Mouse (Mus musculus): ENCODE results near the gene Mms19.

Gene Mms19

DNA sequence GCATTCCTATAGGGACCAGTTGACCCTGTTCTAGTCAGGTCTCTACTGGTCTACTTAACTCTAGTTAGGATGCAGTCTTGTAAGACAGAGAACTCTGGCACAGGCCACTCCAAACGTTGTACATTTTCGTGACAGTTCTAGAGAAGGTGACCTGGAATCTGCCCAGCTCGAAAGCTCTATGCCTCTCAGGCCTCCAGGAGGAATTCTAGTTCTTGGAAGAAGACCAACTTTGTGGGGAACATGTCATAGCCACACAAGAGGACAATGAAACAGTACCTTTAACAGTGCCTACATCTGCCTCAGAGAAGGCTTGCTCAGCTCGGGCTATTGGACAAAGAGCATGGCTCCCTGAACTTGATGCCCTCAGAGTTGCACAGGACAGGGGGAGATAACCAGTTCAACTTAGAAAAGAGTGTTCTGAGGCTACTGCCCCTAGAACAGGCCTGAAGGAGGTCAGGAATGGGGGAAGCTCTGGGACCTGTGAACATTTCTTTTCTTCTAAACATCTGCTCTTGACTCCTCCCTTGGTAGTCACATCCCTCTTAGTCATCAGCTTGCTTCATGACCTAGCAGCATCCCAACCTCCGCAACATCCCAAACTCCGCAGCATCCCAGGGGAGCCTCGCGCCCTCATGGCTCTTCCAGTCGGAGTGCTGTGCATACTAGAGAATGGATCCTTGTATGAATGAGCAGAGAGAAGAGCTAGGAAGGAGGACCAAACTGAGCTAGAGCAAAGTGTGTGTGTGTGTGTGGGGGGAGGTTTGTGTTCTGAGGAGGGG lies 18.0 kb upstream of the Mms19 start:
- no peak for DNase-seq (ENCODE audit: low read depth)

DNA sequence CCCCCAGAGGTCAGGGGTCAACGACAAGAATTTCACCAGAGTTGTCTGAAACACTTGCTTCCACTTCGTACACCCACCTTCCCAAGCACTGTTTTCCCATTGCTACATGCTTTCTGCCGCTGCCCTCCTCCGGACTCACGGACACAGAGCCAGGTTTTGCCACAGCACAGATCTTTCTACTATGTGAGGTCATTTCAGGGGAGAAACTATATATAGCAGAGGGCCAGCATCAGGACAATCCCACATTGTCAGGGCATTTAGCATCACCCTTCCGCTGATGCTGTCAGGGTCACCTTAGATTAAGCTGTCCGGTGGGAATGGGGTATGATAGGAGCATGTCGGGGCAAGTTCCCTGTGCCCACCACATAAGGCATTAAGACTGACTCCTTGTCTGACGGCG lies 16.1 kb upstream of the Mms19 start:
- DNase-seq (ENCODE audit: low read depth) = no peak

DNA sequence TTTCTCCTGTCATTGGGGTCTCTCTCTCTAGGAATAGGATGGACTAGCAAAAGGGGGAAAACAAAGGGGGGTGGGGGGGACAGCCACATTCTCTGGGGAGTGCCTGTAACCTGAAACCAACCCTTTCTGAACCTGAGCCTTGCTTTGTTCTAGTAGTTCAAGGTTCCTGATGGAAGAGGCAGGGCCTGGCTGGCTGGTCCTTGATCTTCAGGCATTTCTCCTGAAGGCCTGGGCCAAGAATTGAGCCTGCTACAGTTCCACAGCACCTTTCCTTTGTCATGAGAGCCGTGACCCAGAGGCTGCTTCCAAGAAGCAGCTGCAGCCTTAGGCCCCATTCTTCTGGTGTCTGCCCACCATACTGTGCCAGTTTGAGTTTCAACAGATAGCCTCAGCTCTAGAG lies 14.5 kb upstream of the Mms19 start:
- no peak for DNase-seq (ENCODE audit: low read depth)

DNA sequence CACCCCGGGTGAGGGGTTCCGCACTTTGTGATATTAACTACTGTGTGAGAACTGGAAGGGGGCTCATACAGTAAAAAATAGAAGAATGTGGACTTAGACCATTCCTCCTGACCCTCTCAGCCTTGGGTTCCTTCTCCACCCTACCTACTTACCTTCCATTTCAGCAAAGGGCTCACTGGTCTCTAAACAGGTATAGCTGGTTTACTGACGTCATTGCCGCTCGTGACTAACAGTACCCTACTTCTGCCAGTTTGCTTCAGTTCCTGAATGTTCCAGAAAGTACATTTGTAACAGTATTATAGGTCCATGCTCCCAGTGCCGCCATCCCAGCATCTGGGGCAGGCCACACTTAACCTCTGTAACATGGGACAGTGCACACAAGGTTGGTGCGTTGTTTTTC lies 13.1 kb upstream of the Mms19 start:
- no peak for DNase-seq (ENCODE audit: low read depth)

DNA sequence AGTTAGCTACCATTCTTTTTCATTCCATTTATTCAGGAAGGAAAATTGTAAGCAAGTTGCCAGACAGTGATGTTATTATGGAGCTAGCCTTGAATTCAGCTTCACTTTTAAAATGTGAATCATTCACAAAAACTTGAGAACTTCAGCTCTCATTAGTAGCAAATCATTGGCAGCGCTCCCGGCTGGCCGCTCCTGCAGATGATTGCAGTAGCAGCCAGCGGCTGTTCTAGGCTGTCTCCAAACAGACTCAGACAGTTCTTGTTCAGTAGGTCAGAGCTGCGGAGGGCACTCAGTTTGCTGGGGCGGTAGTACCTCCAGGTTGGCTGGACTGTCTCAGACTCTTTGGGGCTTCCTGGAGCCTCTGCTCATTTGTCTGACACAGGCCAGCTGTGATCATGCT lies 12.5 kb upstream of the Mms19 start:
- no peak for DNase-seq (ENCODE audit: low read depth)

DNA sequence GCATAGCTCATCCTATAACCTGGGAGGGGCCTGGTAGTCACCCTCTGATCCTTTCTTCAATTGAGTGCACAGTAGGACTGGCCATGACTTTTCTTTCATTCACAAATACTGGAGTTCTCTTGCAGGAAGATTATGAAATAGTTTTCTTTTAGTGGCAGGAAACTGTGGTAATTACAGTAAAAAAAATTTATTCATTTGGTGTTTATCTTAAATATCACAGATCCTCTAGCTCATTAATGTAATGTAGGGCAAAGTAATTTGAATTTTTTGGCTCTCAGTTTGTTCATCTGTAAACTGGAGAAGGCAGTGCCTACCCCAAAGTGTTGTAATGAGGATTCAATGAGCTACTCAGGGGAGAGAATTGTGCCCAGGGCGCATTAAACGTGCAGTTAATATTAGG lies 12.0 kb upstream of the Mms19 start:
- DNase-seq (ENCODE audit: low read depth) = no peak

DNA sequence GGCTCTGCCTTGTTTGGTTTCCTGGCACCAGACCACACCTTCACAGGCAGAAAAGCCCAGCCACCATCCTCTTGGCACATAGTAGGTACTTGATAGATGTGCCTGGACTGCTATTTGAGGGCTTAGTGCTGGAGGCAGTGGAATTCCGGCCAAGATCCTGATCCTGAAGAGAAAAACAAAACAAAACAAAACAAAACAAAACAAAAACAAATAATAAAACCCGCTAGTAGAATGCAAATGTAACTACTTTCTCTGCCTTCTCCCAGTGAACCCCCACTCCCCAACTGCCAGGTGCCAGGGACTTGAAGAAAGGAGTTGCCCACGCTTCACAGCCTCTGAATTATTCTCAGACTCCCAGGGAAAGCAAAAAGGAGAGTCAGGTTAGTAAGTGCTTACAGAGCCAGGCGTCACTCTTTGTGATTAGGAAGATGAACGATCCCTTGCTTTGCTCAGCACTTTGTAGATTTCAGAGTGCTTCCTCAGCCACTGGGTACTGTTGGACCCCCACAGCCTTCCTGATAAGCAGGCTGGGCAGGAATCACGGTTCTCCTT lies 11.0 kb upstream of the Mms19 start:
- no peak for DNase-seq (ENCODE audit: low read depth)

DNA sequence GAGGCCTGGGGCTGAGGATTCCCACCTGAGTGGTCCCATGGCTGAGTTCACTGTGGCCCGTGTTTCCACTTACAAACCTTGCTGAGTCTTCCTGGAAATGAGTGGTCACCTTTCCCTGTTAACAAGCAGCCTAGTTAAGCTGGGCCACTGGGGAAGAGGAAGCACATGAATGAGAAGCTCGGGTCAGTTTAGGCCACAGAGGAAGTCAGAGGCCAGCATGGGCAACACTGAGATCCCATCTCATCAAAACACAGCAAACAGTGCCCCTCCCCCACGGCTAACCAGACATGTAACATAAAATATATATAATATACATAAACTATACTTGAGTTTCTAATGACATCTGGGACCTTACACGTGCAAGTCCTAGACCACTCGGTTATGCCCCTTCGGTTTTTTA lies 8.9 kb upstream of the Mms19 start:
- no peak for DNase-seq (ENCODE audit: low read depth)

DNA sequence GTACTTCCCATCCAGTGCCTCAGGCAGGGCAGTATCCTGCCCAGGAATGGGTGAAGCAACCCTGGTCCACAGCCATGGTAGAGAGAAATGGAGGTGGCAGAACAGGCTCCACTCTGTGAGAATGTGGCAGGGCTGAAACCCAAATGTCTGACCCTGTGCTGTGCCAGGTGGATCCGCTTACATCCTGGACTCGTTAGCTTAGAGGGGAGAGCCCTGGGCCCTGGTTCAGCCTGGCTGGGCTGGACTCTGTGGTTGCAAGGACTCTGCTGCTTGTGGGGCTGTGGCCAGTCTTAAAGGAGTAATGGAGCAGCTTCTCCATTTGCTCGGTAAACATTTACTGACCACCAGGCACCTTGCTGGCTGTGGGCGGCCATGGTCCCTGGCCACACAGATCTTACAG lies 6.2 kb upstream of the Mms19 start:
- DNase-seq (ENCODE audit: low read depth) = no peak

DNA sequence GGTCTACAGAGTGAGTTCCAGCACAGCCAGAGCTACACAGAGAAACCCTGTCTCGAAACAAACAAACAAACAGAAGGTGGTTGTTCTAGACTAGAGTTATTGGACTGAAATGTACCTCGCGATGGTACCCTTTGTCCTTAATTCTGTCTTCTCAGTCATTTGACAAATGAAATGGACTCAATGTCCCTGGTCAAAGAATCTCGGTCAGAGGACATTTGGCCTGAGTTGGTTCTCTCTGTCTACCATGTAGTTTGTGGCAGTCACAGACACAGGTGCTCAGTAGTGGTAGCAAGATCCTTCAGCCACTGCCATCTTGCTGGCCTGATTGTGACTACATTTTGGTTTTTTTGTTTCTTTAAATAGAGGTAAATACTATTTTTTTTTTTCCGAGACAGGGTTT lies 5.0 kb upstream of the Mms19 start:
- no peak for DNase-seq (ENCODE audit: low read depth)

DNA sequence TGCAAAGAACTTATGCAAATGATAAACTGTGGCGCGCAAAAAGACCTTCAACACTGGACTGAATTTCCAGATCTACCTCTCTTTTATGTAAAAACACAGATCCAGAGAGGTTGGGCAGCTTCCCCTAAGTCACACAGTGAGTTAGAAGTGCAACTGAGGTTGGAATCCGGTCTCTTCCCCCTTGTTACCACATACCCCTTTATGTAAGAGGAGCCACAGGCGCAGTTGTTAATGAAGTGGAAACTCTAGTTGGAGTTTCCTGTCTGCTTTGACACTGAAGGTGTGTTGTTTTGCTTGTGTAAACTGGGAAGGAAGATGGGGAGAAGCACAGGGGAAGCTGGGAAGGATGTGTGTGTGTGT lies 1.8 kb upstream of the Mms19 start:
- no peak for DNase-seq (ENCODE audit: low read depth)

DNA sequence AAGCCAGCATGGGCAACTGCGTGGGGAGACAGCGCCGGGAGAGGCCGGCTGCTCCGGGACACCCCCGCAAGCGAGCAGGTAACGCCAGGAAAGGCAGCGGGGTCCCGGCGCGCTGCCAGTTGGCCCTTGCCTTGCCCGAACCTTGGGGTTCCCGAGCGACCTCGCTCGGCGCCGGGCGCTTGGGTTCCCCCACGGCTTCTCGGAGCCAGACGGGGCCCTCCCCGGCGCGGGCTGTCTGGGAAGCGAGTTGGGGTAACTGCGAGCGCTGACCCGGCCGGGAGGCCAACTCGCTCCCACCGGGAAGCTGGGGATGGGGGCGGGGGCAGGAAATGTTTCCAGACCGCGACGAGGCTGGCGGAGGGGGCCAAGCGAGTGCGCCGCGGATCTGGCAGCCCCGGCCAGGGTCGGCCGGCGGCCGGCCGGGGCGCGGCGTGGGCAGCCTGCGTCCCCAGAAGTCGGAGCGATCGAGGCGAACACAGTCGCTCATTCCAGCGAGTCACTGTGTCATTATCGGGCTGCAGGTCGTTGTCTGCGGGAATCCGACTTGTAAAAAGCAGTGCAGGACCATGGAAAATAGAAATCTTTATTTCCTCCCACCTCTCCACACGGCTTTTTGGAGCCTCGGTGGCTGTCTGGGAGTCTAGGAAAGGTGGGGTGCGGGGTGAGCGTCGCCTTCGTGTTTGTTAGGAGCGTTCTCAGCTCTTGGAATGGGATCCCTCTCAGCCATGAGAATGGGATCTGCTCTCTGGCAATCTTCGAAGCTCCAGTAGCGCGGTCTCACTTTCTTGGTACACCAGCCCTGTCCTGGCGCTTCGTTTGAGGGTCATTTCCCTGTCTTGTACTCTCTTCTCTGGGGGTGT lies 1.2 kb upstream of the Mms19 start:
- no peak for DNase-seq (ENCODE audit: low read depth)

DNA sequence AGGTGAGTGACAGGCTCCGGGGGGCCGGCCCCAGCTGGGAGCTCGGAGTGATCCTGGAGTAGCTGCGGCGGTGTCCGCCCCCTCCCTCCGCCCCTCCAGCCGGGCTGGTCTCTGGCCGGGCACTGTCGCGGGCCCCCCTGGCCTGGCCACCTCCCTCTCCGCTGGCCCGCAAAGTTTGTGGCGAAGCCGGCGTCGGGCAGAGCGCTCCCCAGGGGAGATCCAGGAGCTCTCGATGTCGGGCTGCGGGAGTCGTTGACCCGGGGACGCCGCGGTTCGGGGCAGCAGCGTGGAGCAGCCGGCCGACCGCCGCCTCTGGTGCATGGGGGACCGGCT lies 604 bp upstream of the Mms19 start, which contains the start of gene Ubtd1:
TSS of gene Ubtd1 (plus strand) at position 169 of the 333 bp plus-strand sequence.
- DNase-seq (ENCODE audit: low read depth) = no peak

DNA sequence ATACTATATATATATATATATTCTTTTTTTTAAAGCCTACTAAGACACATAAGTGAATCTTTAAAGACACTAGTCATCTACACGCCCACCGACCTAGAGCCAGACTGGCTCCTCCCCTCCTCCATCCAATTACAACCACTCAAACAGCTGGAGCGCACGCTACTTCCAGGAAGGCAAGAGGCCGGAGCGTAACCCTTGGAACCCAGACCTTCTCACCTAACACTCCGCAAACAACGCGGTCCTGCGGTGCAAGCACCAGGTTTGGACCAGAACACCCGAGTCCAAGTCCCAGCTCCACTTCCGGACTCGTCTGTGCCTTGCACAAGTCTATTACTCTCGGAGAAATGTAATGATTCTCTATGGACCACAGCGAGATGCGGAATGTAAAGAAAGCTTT lies 537 bp downstream of the Mms19 start:
- no peak for DNase-seq (ENCODE audit: low read depth)

DNA sequence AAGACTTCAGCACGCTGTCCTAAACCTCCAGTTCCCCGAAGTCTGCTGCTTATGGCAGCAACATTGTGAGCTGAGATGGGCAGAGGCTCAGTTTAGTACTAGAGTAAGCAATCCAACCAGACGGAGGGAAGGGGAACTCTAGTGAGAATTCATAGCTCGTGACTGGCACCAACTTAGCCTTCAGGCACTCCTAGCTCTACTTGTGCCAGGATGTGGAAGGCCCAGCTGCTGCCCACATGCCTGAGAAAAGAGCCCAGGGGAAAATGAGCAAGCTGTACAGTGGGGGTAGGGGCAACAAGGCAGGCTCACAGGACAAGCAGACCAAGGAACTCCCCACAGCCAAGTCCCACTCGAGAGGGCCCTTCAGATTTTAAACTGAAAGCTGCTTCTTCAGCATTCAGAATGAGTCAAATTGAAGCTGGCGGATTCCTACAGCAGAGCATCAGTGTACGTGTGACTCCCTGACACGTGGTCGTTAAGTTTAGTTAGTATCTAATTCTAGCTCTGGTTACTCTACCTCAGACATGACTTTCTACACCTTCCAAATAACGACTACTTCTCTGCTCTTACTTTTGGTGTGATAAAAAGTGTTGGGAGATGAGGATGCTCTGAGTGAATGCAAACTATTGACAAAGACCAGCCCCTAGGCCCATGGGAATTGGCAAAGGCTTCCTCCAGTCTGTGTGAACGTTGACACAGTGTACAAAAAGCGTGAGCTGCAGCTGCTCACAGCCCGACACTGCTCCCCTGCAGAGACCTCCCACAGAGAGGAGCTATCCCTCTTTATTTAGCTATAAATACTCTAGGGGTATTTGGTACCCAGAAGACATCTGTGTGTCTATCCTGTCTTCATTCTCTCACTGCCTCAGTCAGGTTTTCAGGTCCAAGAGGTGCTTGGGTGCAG lies 6.8 kb downstream of the Mms19 start:
- DNase-seq (ENCODE audit: low read depth) = no peak

DNA sequence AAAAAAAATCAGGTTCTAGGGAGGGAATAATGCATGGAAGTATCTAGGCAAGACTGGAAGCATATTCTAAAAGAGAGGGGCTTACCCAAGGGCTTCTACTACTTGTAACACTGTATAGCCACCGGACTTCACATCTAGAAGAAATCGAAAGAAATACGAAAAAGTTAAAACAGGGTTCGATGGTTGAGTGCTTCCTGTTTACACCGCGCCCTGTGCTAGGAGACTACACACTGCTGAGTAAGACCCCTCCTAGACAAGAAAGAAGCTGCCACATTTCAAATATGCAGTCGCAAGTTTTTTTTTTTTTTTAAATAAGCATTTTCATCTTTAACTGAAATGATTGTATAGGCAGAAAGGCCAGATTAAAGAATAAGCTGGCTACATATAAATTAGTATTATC lies 11.3 kb downstream of the Mms19 start:
- no peak for DNase-seq (ENCODE audit: low read depth)

DNA sequence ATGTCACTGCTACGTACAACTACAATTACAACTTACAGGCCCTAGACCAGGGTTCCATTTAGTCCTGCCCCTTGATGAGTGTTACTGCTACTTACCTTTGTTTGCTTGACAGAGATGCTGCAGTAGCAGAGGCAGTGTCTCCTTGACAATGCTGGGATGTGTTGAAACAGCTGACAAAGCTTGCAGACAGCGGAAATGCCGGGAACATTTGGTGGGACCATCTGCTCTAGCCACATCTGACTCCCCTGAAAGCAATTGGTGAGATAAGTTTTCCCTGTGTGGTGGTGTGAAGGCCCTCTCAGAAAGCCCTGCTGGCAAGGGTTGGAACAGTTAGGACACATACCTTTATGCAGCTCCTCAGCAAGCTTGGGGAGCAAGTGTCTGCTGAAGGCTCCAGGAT lies 27.4 kb downstream of the Mms19 start:
- no peak for DNase-seq (ENCODE audit: low read depth)

DNA sequence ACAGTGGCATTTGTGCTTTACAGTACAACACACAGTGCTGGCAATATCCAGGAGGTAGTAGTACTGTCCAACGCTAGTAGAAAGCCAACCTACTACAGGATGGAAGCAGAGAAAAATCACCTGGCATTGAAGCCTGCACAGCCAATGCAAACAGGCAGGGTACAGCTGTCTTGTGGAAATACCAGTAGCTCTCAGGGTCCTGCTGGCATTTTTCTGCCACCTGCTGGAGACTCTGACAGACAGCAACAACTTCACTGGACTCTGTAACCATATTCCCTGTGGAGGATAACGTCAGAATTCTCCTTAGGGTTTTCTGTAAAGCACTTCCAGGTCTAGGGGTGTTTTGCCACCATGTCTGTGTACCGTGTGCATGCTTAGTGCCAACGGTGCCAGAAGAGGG lies 28.7 kb downstream of the Mms19 start:
- no peak for DNase-seq (ENCODE audit: low read depth)

DNA sequence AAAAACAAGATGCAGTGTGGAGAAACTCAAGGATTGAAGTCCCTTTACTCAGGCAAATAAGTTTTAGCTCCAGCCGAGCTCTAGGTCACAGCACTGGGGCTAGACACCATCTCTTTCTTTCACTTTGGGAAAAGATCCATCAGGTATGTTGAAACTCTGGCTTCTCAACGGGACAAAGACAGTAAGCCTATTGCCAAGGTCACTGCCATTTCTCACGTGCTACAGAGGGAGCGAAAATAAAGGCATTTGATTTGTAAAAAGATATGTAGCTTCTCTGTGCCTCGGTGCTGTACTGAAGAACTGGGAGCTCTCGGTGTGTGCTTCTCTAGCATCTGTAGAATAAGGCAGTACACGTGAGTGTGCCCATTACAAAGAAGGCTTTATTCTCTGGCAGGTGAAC lies 37.1 kb downstream of the Mms19 start:
- DNase-seq (ENCODE audit: low read depth) = no peak

DNA sequence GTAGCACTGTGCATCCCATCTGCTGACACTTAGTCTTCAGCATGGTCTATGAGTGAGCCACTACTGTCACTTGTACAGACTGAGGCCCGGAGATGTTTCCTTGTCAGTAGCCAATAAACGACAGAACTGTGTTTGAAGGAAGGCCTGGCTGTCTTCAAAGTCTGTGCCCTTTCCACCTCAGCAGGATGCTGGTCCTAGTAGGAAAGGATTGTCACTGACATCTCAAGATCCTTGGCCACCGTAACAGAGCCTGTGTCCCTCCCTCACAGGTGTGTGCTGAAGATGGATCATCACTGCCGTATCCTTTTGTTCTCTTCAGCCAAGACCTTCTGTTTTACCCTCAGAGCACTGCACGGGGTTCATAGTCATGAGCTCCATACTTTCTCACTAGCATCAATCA lies 42.4 kb downstream of the Mms19 start:
- DNase-seq (ENCODE audit: low read depth) = no peak

DNA sequence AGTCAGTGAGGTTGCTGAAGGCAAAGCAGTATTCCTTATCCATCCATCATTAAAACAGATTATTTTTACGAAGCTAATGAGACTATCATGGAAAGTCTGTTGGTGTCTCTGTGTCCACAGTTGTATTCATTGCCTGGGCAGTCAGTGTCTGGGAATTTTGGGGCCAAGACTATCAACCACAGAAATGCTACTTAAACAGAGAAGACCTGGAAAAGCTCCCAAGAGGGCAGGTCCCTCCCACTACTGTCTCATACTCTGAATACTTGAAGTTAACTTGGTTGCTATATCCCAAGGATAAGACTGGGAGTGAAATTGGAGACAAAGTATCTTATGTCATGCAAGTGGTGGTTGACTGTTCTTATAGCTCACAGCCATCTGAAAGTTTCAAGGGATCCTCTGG lies 45.0 kb downstream of the Mms19 start:
- DNase-seq (ENCODE audit: low read depth) = no peak

DNA sequence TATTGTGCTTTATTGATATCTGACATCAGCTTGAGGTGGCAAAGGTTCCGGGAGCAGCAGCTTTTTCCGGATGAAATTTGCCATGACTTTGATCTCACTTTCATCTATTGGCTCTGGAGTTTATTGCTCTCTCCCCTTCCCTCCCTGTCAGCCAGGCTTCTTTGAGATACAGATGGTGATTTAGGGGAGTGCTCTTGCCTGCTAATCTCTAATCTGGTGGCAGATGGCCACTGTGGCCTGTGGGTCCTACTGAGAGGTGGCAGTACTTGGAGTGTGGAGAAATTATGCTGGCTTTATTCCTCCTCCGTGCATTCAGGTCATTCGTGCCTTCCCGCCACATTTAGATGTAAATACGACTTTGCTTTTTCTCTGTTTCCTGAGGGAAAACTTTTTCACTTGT lies 46.8 kb downstream of the Mms19 start:
- DNase-seq (ENCODE audit: low read depth) = no peak

All from c-Kit-positive CD71-negative TER-119-negative erythroid progenitor cells, embryonic 14.5 days (primary cell).